Mouse (Mus musculus) kidney, adult 2 months (tissue): Measurements from ENCODE around the gene Cbx1. TPM values are rescaled to one million over a fixed set of nuclear protein-coding genes. Genes with fewer than 3 reads are reported as not detected.

Experiments used
- DNase-seq: peaks from one replicate; pipeline ENCODE4 v3.0.0; 2021
- H3K27ac ChIP-seq: fragments of 200-500 bp; 2 replicates; pipeline ENCODE4 v1.5.1; 2012; ENCODE audit warnings: low read depth, low read length, control low read depth, inconsistent platforms; ENCODE audit not compliant: insufficient read depth
- H3K27me3 ChIP-seq: fragments of 200-500 bp; replicated peaks from 2 replicates; pipeline ENCODE4 v1.6.1; 2012; ENCODE audit warnings: mild to moderate bottlenecking, moderate library complexity, low read length, inconsistent platforms; ENCODE audit not compliant: control insufficient read depth, insufficient read depth
- H3K36me3 ChIP-seq: fragments of 200-500 bp; 2 replicates; pipeline ENCODE4 v1.6.1; 2012; ENCODE audit warnings: mild to moderate bottlenecking, moderate library complexity, low read length, inconsistent platforms; ENCODE audit not compliant: control insufficient read depth, insufficient read depth
- H3K4me1 ChIP-seq: fragments of 200-500 bp; 2 replicates; pipeline ENCODE4 v1.6.1; 2011; ENCODE audit warnings: low read length; ENCODE audit not compliant: control insufficient read depth, insufficient read depth
- H3K4me3 ChIP-seq: fragments of 200-500 bp; 2 replicates; pipeline ENCODE4 v1.5.1; 2011; ENCODE audit warnings: mild to moderate bottlenecking, low read depth, low read length, control low read depth; ENCODE audit not compliant: insufficient read depth
- CTCF ChIP-seq: fragments of 200-500 bp; conservative IDR thresholded peaks from 2 replicates; pipeline ENCODE4 v1.5.1; 2011; ENCODE audit warnings: low read depth, mild to moderate bottlenecking, control low read depth, low read length, moderate library complexity, mixed read lengths; ENCODE audit not compliant: insufficient read depth, insufficient read length
- POLR2A ChIP-seq: fragments of 200-500 bp; IDR thresholded peaks from one replicate; pipeline ENCODE4 v1.6.1; 2011; ENCODE audit warnings: low read depth, low read length, control low read depth
- WGBS: fragments of 180-500 bp; shearing (Covaris S2); methylation state at CpG from one replicate; pipeline ENCODE4 v1.1.7; 2018; 5-methylcytosine and 5-hydroxymethylcytosine counted together
- polyA plus RNA-seq: library from polyadenylated mRNA; depleted of rRNA; stranded (reverse); fragments of >200 nt; gene quantifications from 2 replicates; pipeline ENCODE4 v1.2.3, GENCODE M21; 2012

Cbx1 gene
- polyA plus RNA-seq, 1 experiment = 18.7 TPM

- peaks cover 27% of the 10 kb centered on the region for H3K4me1 ChIP-seq
- WGBS = under 1% methylated on average over 51 of the region's 51 CpGs
- peak within 1 kb of the TSS; percentile 99 for H3K27ac ChIP-seq
- H3K27me3 ChIP-seq = no peaks in the 10 kb centered on the region
- TF ChIP-seq POLR2A = peak; percentile 27
- TF ChIP-seq CTCF = no peak
- H3K4me3 ChIP-seq = peak within 1 kb of the TSS; percentile 95
- DNase-seq = peak; percentile 100
- no peaks in the 10 kb centered on the region for H3K36me3 ChIP-seq
Measured at GRCm38 (mm10) chr11:96829813-96830538, 41.0 kb downstream of the Cbx1 start, which contains the start of gene Nfe2l1. Gene Nfe2l1 (minus strand): TSS chr11:96829968.

GRCm38 (mm10) chr11:96830539-96831216 is 41.8 kb downstream of the Cbx1 start:
- TF ChIP-seq POLR2A (no peak), CTCF (no peak)
- Histone ChIP-seq H3K4me3 (peak overlapping the region; percentile 93), H3K27ac (peak overlapping the region; percentile 99), H3K27me3 (no peaks in the 10 kb centered on the region), H3K36me3 (no peaks in the 10 kb centered on the region), H3K4me1 (peaks cover 20% of the 10 kb centered on the region)
- WGBS = 20% methylated on average over 13 of the region's 13 CpGs
- no peak for DNase-seq

- 32% methylated on average over 4 of the region's 4 CpGs for WGBS
- Histone ChIP-seq H3K4me3 (no peak overlapping the region), H3K4me1 (peaks cover 13% of the 10 kb centered on the region; the same call in 1 of the 2 replicates), H3K27ac (peak overlapping the region; percentile 89), H3K36me3 (no peaks in the 10 kb centered on the region), H3K27me3 (no peaks in the 10 kb centered on the region)
- peak; percentile 87 for DNase-seq
- no peak for TF ChIP-seq POLR2A
- no peak for TF ChIP-seq CTCF
Measured at GRCm38 (mm10) chr11:96831516-96831915, 42.6 kb downstream of the Cbx1 start.

DNA sequence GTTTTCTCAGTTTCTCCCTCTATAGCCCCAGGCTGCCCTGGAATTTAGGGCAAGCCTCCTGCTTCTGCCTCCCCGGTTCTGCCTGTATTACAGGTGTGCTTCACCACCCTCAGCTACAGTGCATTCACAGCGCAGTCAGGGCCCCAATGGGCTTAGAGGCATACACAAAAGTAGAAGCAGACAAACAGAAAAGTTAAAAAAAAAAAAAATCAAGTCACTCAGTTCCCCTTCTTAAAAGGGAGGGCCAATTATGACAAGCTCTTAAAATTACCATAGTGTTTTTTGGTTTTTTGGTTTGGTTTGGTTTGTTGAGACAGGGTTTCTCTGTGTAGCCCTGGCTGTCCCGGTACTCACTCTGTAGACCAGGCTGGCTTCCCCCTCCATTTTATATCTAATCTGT is 43.6 kb downstream of the Cbx1 start:
- Histone ChIP-seq H3K36me3 (no peaks in the 10 kb centered on the region), H3K4me1 (peaks cover 9% of the 10 kb centered on the region; the same call in 1 of the 2 replicates), H3K4me3 (no peak overlapping the region), H3K27me3 (no peaks in the 10 kb centered on the region), H3K27ac (no peak overlapping the region)
- no peak for DNase-seq
- 81% methylated on average over 3 of the region's 3 CpGs for WGBS
- no peak for TF ChIP-seq POLR2A
- no peak for TF ChIP-seq CTCF

DNA sequence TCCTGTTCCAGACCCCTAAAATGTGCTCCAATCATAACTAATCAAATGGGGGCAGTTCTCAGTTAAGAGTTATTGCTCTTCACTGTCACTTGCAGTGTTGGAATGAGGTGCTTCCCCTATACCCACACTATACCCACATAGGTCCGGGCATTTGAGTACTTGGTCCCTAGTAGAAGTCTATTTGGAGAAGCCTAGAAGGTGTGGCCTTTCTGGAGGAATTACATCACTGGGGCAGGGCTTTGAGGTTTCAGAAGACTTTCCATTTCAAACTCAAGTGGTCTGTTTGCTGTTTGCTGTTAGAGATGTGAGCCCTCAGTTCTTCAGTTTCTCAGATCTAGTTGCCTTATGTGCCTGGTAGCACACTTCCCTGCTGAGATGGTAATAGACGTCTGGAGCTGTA is 44.0 kb downstream of the Cbx1 start:
- H3K27ac ChIP-seq = no peak overlapping the region
- no peaks in the 10 kb centered on the region for H3K27me3 ChIP-seq
- TF ChIP-seq POLR2A (no peak), CTCF (no peak)
- DNase-seq = no peak
- no peak overlapping the region for H3K4me3 ChIP-seq
- H3K36me3 ChIP-seq = no peaks in the 10 kb centered on the region
- WGBS = 63% methylated on average over 2 of the region's 2 CpGs
- H3K4me1 ChIP-seq = peaks cover 6% of the 10 kb centered on the region; the same call in 1 of the 2 replicates

DNA sequence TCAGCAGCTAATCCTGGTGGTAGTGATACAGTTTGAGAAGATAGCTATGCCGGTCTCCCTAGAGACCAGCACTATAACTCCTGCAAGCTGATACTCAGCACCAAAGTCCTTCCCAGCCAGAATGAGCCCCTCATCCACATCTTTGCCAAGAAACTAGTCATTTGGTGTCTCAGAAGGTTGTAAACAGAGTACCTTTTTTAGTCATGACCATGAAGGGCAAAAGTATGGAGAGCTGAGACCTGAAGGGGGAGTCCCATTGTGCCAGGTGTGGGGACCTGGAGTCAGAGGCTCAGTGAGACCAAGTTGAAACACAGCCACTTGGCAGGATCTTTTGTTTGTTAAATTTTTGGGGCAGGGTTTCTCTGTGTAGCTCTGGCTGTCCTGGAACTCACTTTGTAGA is 45.2 kb downstream of the Cbx1 start:
- no peaks in the 10 kb centered on the region for H3K27me3 ChIP-seq
- 91% methylated on average over 1 of the region's 1 CpGs for WGBS
- peaks cover 6% of the 10 kb centered on the region; the same call in 1 of the 2 replicates for H3K4me1 ChIP-seq
- TF ChIP-seq CTCF (no peak), POLR2A (no peak)
- H3K36me3 ChIP-seq = no peaks in the 10 kb centered on the region
- H3K4me3 ChIP-seq = no peak overlapping the region
- DNase-seq = no peak
- no peak overlapping the region for H3K27ac ChIP-seq

- Histone ChIP-seq H3K27me3 (no peaks in the 10 kb centered on the region), H3K27ac (no peak overlapping the region), H3K4me3 (no peak overlapping the region), H3K4me1 (no peaks in the 10 kb centered on the region), H3K36me3 (no peaks in the 10 kb centered on the region)
- TF ChIP-seq CTCF (peak; percentile 68), POLR2A (no peak)
- DNase-seq = peak; percentile 25
- WGBS = 25% methylated on average over 9 of the region's 9 CpGs
Measured at GRCm38 (mm10) chr11:96837298-96837697, 48.4 kb downstream of the Cbx1 start.
